Mouse (Mus musculus) myocyte (in vitro differentiated cells): ENCODE results near the gene Nupr1. TPM values are rescaled to one million over a fixed set of nuclear protein-coding genes. Genes with fewer than 3 reads are reported as not detected.
A peak's percentile ranks its signal among the peaks of the same experiment; 100 is the strongest.

ENCODE experiments used
- H3K27me3 ChIP-seq: one replicate; pipeline ENCODE4 v1.6.1; 2011; ENCODE audit not compliant: control insufficient read depth, insufficient read depth, insufficient read length
- H3K36me3 ChIP-seq: one replicate; pipeline ENCODE4 v1.6.1; 2011; ENCODE audit not compliant: control insufficient read depth, insufficient read depth
- H3K4me2 ChIP-seq: one replicate; pipeline ENCODE4 v1.6.1; 2011; ENCODE audit warnings: low read depth, control low read depth
- H3K4me3 ChIP-seq: one replicate; pipeline ENCODE4 v1.5.1; 2011; ENCODE audit warnings: mild to moderate bottlenecking, control low read depth, moderate library complexity
- H3K79me2 ChIP-seq: one replicate; pipeline ENCODE4 v1.6.1; 2011; ENCODE audit not compliant: control insufficient read depth, insufficient read depth
- H3ac ChIP-seq: one replicate; pipeline ENCODE4 v1.6.1; 2011; ENCODE audit not compliant: control insufficient read depth, insufficient read length
- CEBPB ChIP-seq: IDR thresholded peaks from 2 replicates; pipeline ENCODE4 v1.6.1; 2011; ENCODE audit warnings: mild to moderate bottlenecking, moderate library complexity; ENCODE audit not compliant: poor library complexity, insufficient read depth, severe bottlenecking
- E2F4 ChIP-seq: IDR thresholded peaks from one replicate; pipeline ENCODE4 v1.6.1; 2011; ENCODE audit warnings: mild to moderate bottlenecking, control low read depth, moderate library complexity; ENCODE audit not compliant: insufficient read depth
- MAX ChIP-seq: IDR thresholded peaks from one replicate; pipeline ENCODE4 v1.6.1; 2011; ENCODE audit warnings: low read depth, mild to moderate bottlenecking, control low read depth
- MYOD1 ChIP-seq, 3 experiments: IDR thresholded peaks; one replicate each; pipeline ENCODE4 v1.6.1; 2011; ENCODE audit warnings: control low read depth in 2 of 3, low read depth in 2 of 3, mild to moderate bottlenecking in 2 of 3, moderate library complexity in 1 of 3; ENCODE audit not compliant: insufficient read length in 2 of 3, control insufficient read depth in 1 of 3
- MYOG ChIP-seq, 3 experiments: IDR thresholded peaks; one replicate each; pipeline ENCODE4 v1.6.1; 2011; ENCODE audit warnings: control low read depth in 2 of 3, low read depth in 2 of 3, mild to moderate bottlenecking in 2 of 3; ENCODE audit not compliant: insufficient read length in 2 of 3, control insufficient read depth in 1 of 3, insufficient read depth in 1 of 3
- POLR2A ChIP-seq: IDR thresholded peaks from one replicate; pipeline ENCODE4 v1.6.1; 2011; ENCODE audit warnings: low read depth, mild to moderate bottlenecking, control low read depth, moderate library complexity; ENCODE audit not compliant: insufficient read length
- POLR2AphosphoS2 ChIP-seq: IDR thresholded peaks from one replicate; pipeline ENCODE4 v1.6.1; 2011; ENCODE audit warnings: low read depth, control low read depth; ENCODE audit not compliant: insufficient read length
- REST ChIP-seq: IDR thresholded peaks from one replicate; pipeline ENCODE4 v1.6.1; 2011; ENCODE audit warnings: mild to moderate bottlenecking, control low read depth, moderate library complexity; ENCODE audit not compliant: insufficient read depth, insufficient read length
- SRF ChIP-seq: IDR thresholded peaks from one replicate; pipeline ENCODE4 v1.6.1; 2011; ENCODE audit warnings: low read depth; ENCODE audit not compliant: control insufficient read depth, insufficient read length
- TCF12 ChIP-seq: IDR thresholded peaks from one replicate; pipeline ENCODE4 v1.6.1; 2011; ENCODE audit warnings: mild to moderate bottlenecking, control low read depth; ENCODE audit not compliant: poor library complexity, insufficient read depth, severe bottlenecking
- TCF3 ChIP-seq: IDR thresholded peaks from one replicate; pipeline ENCODE4 v1.6.1; 2011; ENCODE audit warnings: low read depth, control low read depth; ENCODE audit not compliant: insufficient read length
- USF1 ChIP-seq: IDR thresholded peaks from one replicate; pipeline ENCODE4 v1.6.1; 2011; ENCODE audit warnings: low read depth, mild to moderate bottlenecking, control low read depth, moderate library complexity
- polyA plus RNA-seq: library from polyadenylated mRNA; unstranded; fragments of >200 nt; fragmentation: generic; extraction: Trizol; gene quantifications from one replicate; pipeline ENCODE4 v1.2.1, GENCODE M21; 2012; ENCODE audit warnings: missing spikeins

The Nupr1 gene
- polyA plus RNA-seq, 1 experiment = 244 TPM

DNA sequence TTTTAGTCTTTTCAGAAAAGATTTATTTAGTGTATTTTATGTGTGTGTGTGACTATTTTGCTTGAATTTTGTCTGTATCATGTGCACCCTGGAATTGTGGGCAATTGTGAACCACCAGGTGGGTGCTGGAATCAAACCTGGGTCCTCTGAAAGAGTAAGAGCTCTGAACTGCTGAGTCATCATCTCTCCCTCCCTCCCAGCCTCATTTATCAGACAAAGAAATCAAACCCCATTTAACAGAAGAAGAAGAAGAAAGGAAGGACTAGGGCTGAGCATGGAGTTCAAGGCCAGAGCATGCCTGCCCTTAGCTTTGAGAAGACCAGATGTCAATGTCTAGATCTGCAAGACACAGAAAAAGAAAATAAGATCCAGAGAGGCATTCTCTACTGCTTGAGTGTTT lies 4.7 kb upstream of the Nupr1 start:
- no peak for TF ChIP-seq TCF3
- no peak for TF ChIP-seq POLR2AphosphoS2
- no peak for TF ChIP-seq E2F4
- no peak for TF ChIP-seq POLR2A
- no peak for TF ChIP-seq MAX
- TF ChIP-seq TCF12 = no peak
- no peak for TF ChIP-seq MYOD1 (IDR thresholded peaks at IDR 0.05; ENCODE audit: control insufficient read depth in 1 of 3, insufficient read length in 2 of 3, low read depth in 2 of 3)
- no peak for TF ChIP-seq CEBPB
- TF ChIP-seq SRF = no peak
- TF ChIP-seq MYOG (IDR thresholded peaks at IDR 0.05; ENCODE audit: control insufficient read depth in 1 of 3, insufficient read depth in 1 of 3, insufficient read length in 2 of 3, low read depth in 2 of 3) = no peak
- TF ChIP-seq REST = no peak
- no peak for TF ChIP-seq USF1
- Histone ChIP-seq H3K4me3 (no peak overlapping the region), H3K27me3 (no peaks in the 10 kb centered on the region), H3K79me2 (no peaks in the 10 kb centered on the region), H3K4me2 (no peak overlapping the region), H3ac (no peak overlapping the region), H3K36me3 (no peaks in the 10 kb centered on the region)

DNA sequence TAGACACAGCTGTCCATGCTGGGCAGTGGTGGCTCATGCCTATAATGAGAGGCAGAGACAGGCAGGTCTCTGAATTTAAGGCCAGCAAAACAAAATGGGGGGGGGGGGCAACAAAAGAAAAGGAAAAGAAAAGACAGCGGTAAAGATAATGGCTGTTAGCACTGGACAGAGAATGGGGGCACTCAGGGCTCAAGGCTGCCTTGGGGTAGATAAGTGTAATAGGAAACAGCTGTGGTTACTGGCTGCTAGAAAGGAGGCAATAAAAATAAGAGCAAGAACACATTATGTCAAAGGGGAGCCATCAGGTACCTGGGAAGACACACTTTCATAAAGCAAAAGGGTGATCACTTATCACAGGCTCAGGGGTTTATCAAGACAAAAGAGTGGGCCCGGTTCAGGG lies 1.8 kb upstream of the Nupr1 start:
- H3K36me3 ChIP-seq = no peaks in the 10 kb centered on the region
- no peaks in the 10 kb centered on the region for H3K79me2 ChIP-seq

GRCm38 (mm10) chr7:126629915-126630314 lies 746 bp downstream of the Nupr1 start:
- H3ac ChIP-seq = no peak overlapping the region
- H3K4me3 ChIP-seq = no peak overlapping the region
- no peak overlapping the region for H3K4me2 ChIP-seq
- no peaks in the 10 kb centered on the region for H3K27me3 ChIP-seq
- peaks cover 3% of the 10 kb centered on the region for H3K79me2 ChIP-seq
- no peaks in the 10 kb centered on the region for H3K36me3 ChIP-seq
- no peak for TF ChIP-seq CEBPB
- TF ChIP-seq TCF3 = no peak
- no peak for TF ChIP-seq MAX
- TF ChIP-seq USF1 = no peak
- no peak for TF ChIP-seq TCF12
- TF ChIP-seq SRF = no peak
- no peak for TF ChIP-seq POLR2A
- TF ChIP-seq REST = no peak
- no peak for TF ChIP-seq MYOG (IDR thresholded peaks at IDR 0.05; ENCODE audit: control insufficient read depth in 1 of 3, insufficient read depth in 1 of 3, insufficient read length in 2 of 3, low read depth in 2 of 3)
- no peak for TF ChIP-seq MYOD1 (IDR thresholded peaks at IDR 0.05; ENCODE audit: control insufficient read depth in 1 of 3, insufficient read length in 2 of 3, low read depth in 2 of 3)
- TF ChIP-seq POLR2AphosphoS2 = no peak

More for the DNA sequence above, 1.8 kb upstream of the Nupr1 start:
- TF ChIP-seq MYOG (IDR thresholded peaks at IDR 0.05; ENCODE audit: control insufficient read depth in 1 of 3, insufficient read depth in 1 of 3, insufficient read length in 2 of 3, low read depth in 2 of 3) (no peak), SRF (no peak), POLR2A (no peak), TCF12 (no peak), MYOD1 (IDR thresholded peaks at IDR 0.05; ENCODE audit: control insufficient read depth in 1 of 3, insufficient read length in 2 of 3, low read depth in 2 of 3) (no peak), TCF3 (no peak), POLR2AphosphoS2 (no peak), USF1 (no peak), E2F4 (no peak), CEBPB (no peak), MAX (no peak)
- no peaks in the 10 kb centered on the region for H3K27me3 ChIP-seq
- no peak overlapping the region for H3ac ChIP-seq
- H3K4me3 ChIP-seq = no peak overlapping the region
- no peak overlapping the region for H3K4me2 ChIP-seq

GRCm38 (mm10) chr7:126628111-126628510 lies 2.5 kb downstream of the Nupr1 start:
- TF ChIP-seq MYOD1 (IDR thresholded peaks at IDR 0.05; ENCODE audit: control insufficient read depth in 1 of 3, insufficient read length in 2 of 3, low read depth in 2 of 3) (no peak), USF1 (no peak), MAX (no peak), TCF12 (no peak), POLR2AphosphoS2 (no peak)
- Histone ChIP-seq H3K4me3 (no peak overlapping the region), H3K4me2 (peak overlapping the region; percentile 64), H3K79me2 (peaks cover 21% of the 10 kb centered on the region), H3K36me3 (peaks cover 10% of the 10 kb centered on the region), H3K27me3 (no peaks in the 10 kb centered on the region), H3ac (no peak overlapping the region)

- Histone ChIP-seq H3ac (peak overlapping the region; percentile 53), H3K4me3 (peak overlapping the region; percentile 97), H3K36me3 (peaks cover 22% of the 10 kb centered on the region), H3K27me3 (no peaks in the 10 kb centered on the region), H3K79me2 (peaks cover 24% of the 10 kb centered on the region), H3K4me2 (peak overlapping the region; percentile 64)
- TF ChIP-seq MAX (no peak), MYOG (IDR thresholded peaks at IDR 0.05; ENCODE audit: control insufficient read depth in 1 of 3, insufficient read depth in 1 of 3, insufficient read length in 2 of 3, low read depth in 2 of 3) (no peak), MYOD1 (IDR thresholded peaks at IDR 0.05; ENCODE audit: control insufficient read depth in 1 of 3, insufficient read length in 2 of 3, low read depth in 2 of 3) (no peak), SRF (no peak), TCF3 (no peak), POLR2AphosphoS2 (no peak)
These were observed 4.7 kb downstream of the Nupr1 start for GRCm38 (mm10) chr7:126625807-126626600.
